Comparison of ENCODE assay signal across 8 mouse cellular contexts in the genomic region with DNA sequence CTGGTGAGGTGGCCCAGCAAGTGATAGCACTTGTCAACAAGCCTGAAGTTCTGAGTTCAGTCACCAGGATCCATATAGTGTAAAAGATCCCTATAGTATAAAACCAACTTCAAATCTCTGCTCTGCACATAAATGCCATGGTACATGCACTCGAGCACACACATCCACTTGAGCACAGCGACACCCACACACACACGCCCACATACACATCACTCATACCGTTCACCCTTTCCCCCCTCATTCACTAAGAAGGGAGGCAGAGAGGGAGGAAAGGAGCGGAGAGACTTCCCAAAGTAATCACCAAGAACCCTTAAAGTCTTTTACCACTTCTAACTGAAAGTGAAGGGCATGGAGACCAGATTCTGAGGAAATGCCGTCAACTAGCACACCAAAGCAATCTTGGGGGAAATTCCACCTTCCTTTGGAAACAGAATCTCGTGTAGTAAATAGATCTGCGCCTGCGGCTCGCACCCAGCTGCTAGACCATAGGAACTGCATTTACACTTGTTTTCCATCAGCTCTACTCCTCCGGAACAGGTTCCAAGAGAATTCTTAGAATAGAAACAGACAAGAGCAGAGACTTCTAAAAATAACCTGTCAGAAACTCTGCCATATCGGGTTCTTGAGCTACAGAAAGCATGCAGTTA. TPM values are rescaled to one million over a fixed set of nuclear protein-coding genes. Genes with fewer than 3 reads are reported as not detected.
DNase-seq lines count a peak whose midpoint lies in the region; ATAC-seq and TF ChIP-seq lines count a peak whose summit lies in the region.
"Had no signal": no experiment of that assay in that cellular context is flagged by ENCODE, and none has a peak within 500 bp of the region (broad histone marks: within the 10 kb centered on the region; RNA-seq: fewer than 3 reads in every experiment).

No protein-coding gene starts in this region.

- H3K9me3 ChIP-seq in CH12.LX (replicated peaks; ENCODE audit: low read length) = no peaks in the 10 kb centered on the region
- H3K9me3 ChIP-seq in heart, embryonic 13.5 days = no peaks in the 10 kb centered on the region
- no peaks in the 10 kb centered on the region for H3K9me3 ChIP-seq in intestine, postnatal 0 days (ENCODE audit: control insufficient read depth)

- peak; percentile 40 for DNase-seq in CD4-positive, CD25-positive, alpha-beta regulatory T cell, adult 2 months (ENCODE audit: low read depth, low spot score)
- no peak for DNase-seq in CH12.LX (ENCODE audit: extremely low read depth)
- peak; percentile 63 to 78 for DNase-seq in left cerebral cortex, postnatal 14 days (ENCODE audit: low spot score in 2 of 2)
- no peak for DNase-seq in embryo, embryonic 10.5 days (ENCODE audit: low spot score)
- DNase-seq in thymus, postnatal 14 days = no peak
- DNase-seq: kidney, adult 9 months had no signal

- 38% methylated on average over 12 of the region's 12 CpGs for WGBS in heart, embryonic 13.5 days
- 83% methylated on average over 12 of the region's 12 CpGs for WGBS in intestine, postnatal 0 days

- no peak for TF ChIP-seq POLR2A in CH12.LX (IDR thresholded peaks at IDR 0.05; ENCODE audit: low read depth, low read length)

- TF ChIP-seq EP300 in CH12.LX (IDR thresholded peaks at IDR 0.05; ENCODE audit: low read length) = no peak

- in situ Hi-C loops in CH12.LX (cut with MboI; ENCODE audit: low pct_ligation_motif_present, low pct_unique_long_range_greater_than_20kb, low sequenced_read_pairs) = no loop called here

- H3K4me2 ChIP-seq in CH12.LX (ENCODE audit: insufficient read depth, low read depth, poor library complexity, severe bottlenecking) = peak overlapping the region; percentile 71
- H3K4me2 ChIP-seq in heart, embryonic 13.5 days = peak overlapping the region; percentile 69
- no peak overlapping the region for H3K4me2 ChIP-seq in intestine, postnatal 0 days (replicated peaks; ENCODE audit: low read depth)

- no peak overlapping the region for H3K4me3 ChIP-seq in CH12.LX (replicated peaks in 1 of 3; ENCODE audit: low read depth in 2 of 3, low read length in 2 of 3, poor library complexity in 1 of 3)
- H3K4me3 ChIP-seq in heart, embryonic 13.5 days = peak overlapping the region; percentile 40
- H3K4me3 ChIP-seq in intestine, postnatal 0 days (ENCODE audit: low read depth, low read length) = no peak overlapping the region

- ATAC-seq in heart, embryonic 13.5 days (ENCODE audit: extremely low read depth, insufficient number of reproducible peaks, low FRiP score, low TSS enrichment) = no peak
- ATAC-seq in intestine, postnatal 0 days = no peak

- no peak for TF ChIP-seq CTCF in CH12.LX (conservative IDR thresholded peaks at IDR 0.05 in 1 of 2, IDR thresholded peaks at IDR 0.05 in 1 of 2; ENCODE audit: low read depth in 2 of 2, low read length in 2 of 2)
- TF ChIP-seq CTCF in intestine, postnatal 0 days (IDR thresholded peaks at IDR 0.05; ENCODE audit: low read depth) = no peak

- TF ChIP-seq RAD21 in CH12.LX (IDR thresholded peaks at IDR 0.05; ENCODE audit: low read depth, low read length) = no peak

- H3K9ac ChIP-seq in CH12.LX (ENCODE audit: insufficient read depth, low read depth) = no peak overlapping the region
- peak overlapping the region; percentile 76 for H3K9ac ChIP-seq in heart, embryonic 13.5 days
- H3K9ac ChIP-seq in intestine, postnatal 0 days (ENCODE audit: low read depth, low read length) = no peak overlapping the region

- dilution Hi-C loops in CH12.LX (cut with MboI; ENCODE audit: extremely low pct_ligation_motif_present, extremely low pct_unique_long_range_greater_than_20kb, low sequenced_read_pairs) = no loop called here

- H3K79me2 ChIP-seq in CH12.LX (replicated peaks; ENCODE audit: control insufficient read depth, extremely low read depth, insufficient read depth, poor library complexity, severe bottlenecking) = peaks cover 87% of the 10 kb centered on the region

- H3K36me3 ChIP-seq in CH12.LX (replicated peaks in 1 of 2; ENCODE audit: control insufficient read depth in 1 of 2, insufficient read depth in 1 of 2, low read length in 1 of 2) = peaks cover 6 to 65% of the 10 kb centered on the region in 2 experiments
- H3K36me3 ChIP-seq in heart, embryonic 13.5 days = peaks cover 14% of the 10 kb centered on the region
- peaks cover 7% of the 10 kb centered on the region; the same call in 1 of the 2 replicates for H3K36me3 ChIP-seq in intestine, postnatal 0 days (ENCODE audit: control insufficient read depth, insufficient read depth)

- intact Hi-C loops in left cerebral cortex, postnatal 14 days (cut with DNase I) = no loop called here

- peaks cover 5 to 30% of the 10 kb centered on the region in 2 experiments; a peak in 3 of 4 replicates for H3K4me1 ChIP-seq in CH12.LX (ENCODE audit: control insufficient read depth in 1 of 2, insufficient read depth in 2 of 2)
- H3K4me1 ChIP-seq in heart, embryonic 13.5 days = peaks cover 62% of the 10 kb centered on the region
- H3K4me1 ChIP-seq in intestine, postnatal 0 days (replicated peaks; ENCODE audit: control insufficient read depth, insufficient read depth, low read length) = no peaks in the 10 kb centered on the region

- H3K27ac ChIP-seq in CH12.LX (ENCODE audit: insufficient read depth, low read depth) = no peak overlapping the region; the same call in 1 of the 2 replicates
- peak overlapping the region; percentile 98 for H3K27ac ChIP-seq in heart, embryonic 13.5 days (replicated peaks)
- no peak overlapping the region for H3K27ac ChIP-seq in intestine, postnatal 0 days (ENCODE audit: low read depth, low read length)

- H3K27me3 ChIP-seq in CH12.LX (replicated peaks) = no peaks in the 10 kb centered on the region
- H3K27me3 ChIP-seq in heart, embryonic 13.5 days (replicated peaks) = no peaks in the 10 kb centered on the region
- H3K27me3 ChIP-seq in intestine, postnatal 0 days (replicated peaks; ENCODE audit: control insufficient read depth, insufficient read depth, low read length) = no peaks in the 10 kb centered on the region

TF ChIP-seq in CH12.LX, 34 proteins besides CTCF, POLR2A, EP300 and RAD21:
- no peak for TF ChIP-seq CHD2 (IDR thresholded peaks at IDR 0.05; ENCODE audit: low read length)
- no peak for TF ChIP-seq NRF1 (IDR thresholded peaks at IDR 0.05; ENCODE audit: low read depth, low read length)
- TF ChIP-seq MEF2A (IDR thresholded peaks at IDR 0.05; ENCODE audit: borderline replicate concordance, low read depth, low read length) = peak; percentile 25; the same call in 1 of the 2 replicates
TF ChIP-seq in CH12.LX: peak in this region for 1.

RNA-seq across cellular contexts. Expression of gene Ubap2, which starts 19.3 kb away (rescaled TPM):
- 17.2 and 17.4 TPM in 2 replicates for total RNA-seq in CH12.LX (2012; rRNA removed)
- 5.4 and 5.7 TPM in 2 replicates for total RNA-seq in CH12.LX (2014; rRNA removed)
- 115 and 135 TPM in 2 replicates for polyA plus RNA-seq in CH12.LX (2012; ENCODE audit: insufficient read length, low read depth)
- 51.5 and 53.2 TPM in 2 replicates for polyA plus RNA-seq in heart, embryonic 13.5 days (2015; fragmentation: Nextera tagmentation; extraction: Ambion mirVana)
- total RNA-seq in left cerebral cortex, postnatal 14 days (2021) = 10 to 100 TPM; 46.1 to 47.6 TPM
- 15.3 and 17.7 TPM in 2 replicates for polyA plus RNA-seq in intestine, postnatal 0 days (2015; fragmentation: Nextera tagmentation; extraction: Ambion mirVana)

RNA-seq across cellular contexts. Expression of gene Dcaf12, which starts 59.0 kb away (rescaled TPM):
- total RNA-seq in CH12.LX (2012; rRNA removed) (24.3 and 31.3 TPM in 2 replicates), CH12.LX (2014; rRNA removed) (30.8 and 33.7 TPM in 2 replicates)
- polyA plus RNA-seq in CH12.LX (2012; ENCODE audit: insufficient read length, low read depth) = 36.7 and 42.0 TPM in 2 replicates
- polyA plus RNA-seq in heart, embryonic 13.5 days (2015; fragmentation: Nextera tagmentation; extraction: Ambion mirVana) = 41.9 TPM in 2 replicates
- total RNA-seq in left cerebral cortex, postnatal 14 days (2021) = 10 to 100 TPM; 52.7 to 55.3 TPM
- polyA plus RNA-seq in intestine, postnatal 0 days (2015; fragmentation: Nextera tagmentation; extraction: Ambion mirVana) = 27.0 and 29.1 TPM in 2 replicates

Comparison
In these comparisons a context has a peak if more than half of its experiments do, and no peak if none do; other contexts are left out.
1. DNase-seq: peak in CD4-positive, CD25-positive, alpha-beta regulatory T cell, adult 2 months (single experiment) and left cerebral cortex, postnatal 14 days (2 of 2); none in CH12.LX (single experiment), embryo, embryonic 10.5 days (single experiment) and thymus, postnatal 14 days (single experiment).